Mouse (Mus musculus) ES-E14 (cell line): ENCODE data around the gene Ano2.

Experiments used
- CHD2 ChIP-seq: IDR thresholded peaks from 2 replicates; pipeline ENCODE4 v1.6.1; 2014; ENCODE audit warnings: mild to moderate bottlenecking, low read depth, low read length, inconsistent platforms
- HCFC1 ChIP-seq: IDR thresholded peaks from 2 replicates; pipeline ENCODE4 v1.6.1; 2012; ENCODE audit warnings: low read length, inconsistent platforms, borderline replicate concordance; ENCODE audit not compliant: insufficient read depth
- MAFK ChIP-seq: IDR thresholded peaks from 2 replicates; pipeline ENCODE4 v1.6.1; 2014; ENCODE audit warnings: mild to moderate bottlenecking, low read depth, low read length, inconsistent platforms; ENCODE audit not compliant: insufficient read depth
- ZNF384 ChIP-seq: IDR thresholded peaks from 2 replicates; pipeline ENCODE4 v1.6.1; 2012; ENCODE audit warnings: low read depth, low read length, inconsistent platforms

DNA sequence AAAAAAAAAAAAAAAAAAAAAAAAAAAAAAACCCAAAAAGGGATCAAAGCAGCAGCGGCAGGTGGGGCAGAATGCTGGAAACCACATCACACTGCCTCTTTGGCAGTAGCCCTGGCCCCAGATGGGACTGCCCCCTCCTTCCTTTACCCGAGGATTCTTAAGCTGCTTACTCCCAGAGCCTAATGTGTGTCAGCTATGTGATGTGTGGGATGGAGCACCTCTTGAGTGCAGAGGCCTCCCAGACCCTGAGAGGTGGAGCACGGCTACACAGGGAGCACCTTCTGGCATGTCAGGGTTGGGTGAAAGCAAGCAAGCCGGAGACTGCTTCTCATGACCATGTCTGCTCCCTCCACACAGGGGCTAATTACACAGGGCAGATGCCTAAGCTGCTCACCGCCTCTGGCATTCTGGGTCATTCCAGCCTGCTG lies 37.3 kb downstream of the Ano2 start:
- TF ChIP-seq ZNF384 (no peak), HCFC1 (no peak), CHD2 (no peak), MAFK (no peak)
